Mouse (Mus musculus) neural tube, embryonic 13.5 days (tissue): ENCODE data around the gene Tbp. TPM values are rescaled to one million over a fixed set of nuclear protein-coding genes. Genes with fewer than 3 reads are reported as not detected.

ENCODE experiments used
- ATAC-seq: fragments of 200-750 bp; cut with Nextera tagmentation; 2 replicates; pipeline ENCODE4 v1.8.0; 2017; ENCODE audit warnings: low read depth, mild to moderate bottlenecking, moderate TSS enrichment, moderate library complexity
- H3K27ac ChIP-seq: fragments of 300-500 bp; sonication (generic); replicated peaks from 2 replicates; pipeline ENCODE4 v1.5.1; 2015; ENCODE audit warnings: moderate library complexity, mild to moderate bottlenecking, inconsistent platforms
- H3K27me3 ChIP-seq: fragments of 300-500 bp; sonication (generic); 2 replicates; pipeline ENCODE4 v1.6.1; 2015; ENCODE audit warnings: mild to moderate bottlenecking, inconsistent platforms
- H3K36me3 ChIP-seq: fragments of 300-500 bp; sonication (generic); 2 replicates; pipeline ENCODE4 v1.6.1; 2015; ENCODE audit warnings: mild to moderate bottlenecking, inconsistent platforms
- H3K4me1 ChIP-seq: fragments of 300-500 bp; sonication (generic); replicated peaks from 2 replicates; pipeline ENCODE4 v1.6.1; 2015; ENCODE audit warnings: inconsistent platforms
- H3K4me2 ChIP-seq: fragments of 300-500 bp; sonication (generic); 2 replicates; pipeline ENCODE4 v1.6.1; 2015; ENCODE audit warnings: inconsistent platforms, mild to moderate bottlenecking, moderate library complexity
- H3K4me3 ChIP-seq: fragments of 300-500 bp; sonication (generic); 2 replicates; pipeline ENCODE4 v1.5.1; 2015; ENCODE audit warnings: mild to moderate bottlenecking, inconsistent platforms
- H3K9ac ChIP-seq: fragments of 300-500 bp; sonication (generic); 2 replicates; pipeline ENCODE4 v1.6.1; 2015; ENCODE audit warnings: moderate library complexity, mild to moderate bottlenecking, inconsistent platforms
- H3K9me3 ChIP-seq: fragments of 300-500 bp; sonication (generic); 2 replicates; pipeline ENCODE4 v1.6.1; 2016; ENCODE audit warnings: inconsistent platforms
- WGBS: fragments of 180-500 bp; shearing (Covaris S2); methylation state at CpG from one replicate; pipeline ENCODE4 v1.1.7; 2015; 5-methylcytosine and 5-hydroxymethylcytosine counted together
- polyA plus RNA-seq: library from polyadenylated mRNA; unstranded; fragments of >200 nt; fragmentation: Nextera tagmentation; extraction: Ambion mirVana; gene quantifications from 2 replicates; pipeline ENCODE4 v1.2.1, GENCODE M21; 2015

The Tbp gene
- 51.4 and 63.3 TPM in 2 replicates for polyA plus RNA-seq

DNA sequence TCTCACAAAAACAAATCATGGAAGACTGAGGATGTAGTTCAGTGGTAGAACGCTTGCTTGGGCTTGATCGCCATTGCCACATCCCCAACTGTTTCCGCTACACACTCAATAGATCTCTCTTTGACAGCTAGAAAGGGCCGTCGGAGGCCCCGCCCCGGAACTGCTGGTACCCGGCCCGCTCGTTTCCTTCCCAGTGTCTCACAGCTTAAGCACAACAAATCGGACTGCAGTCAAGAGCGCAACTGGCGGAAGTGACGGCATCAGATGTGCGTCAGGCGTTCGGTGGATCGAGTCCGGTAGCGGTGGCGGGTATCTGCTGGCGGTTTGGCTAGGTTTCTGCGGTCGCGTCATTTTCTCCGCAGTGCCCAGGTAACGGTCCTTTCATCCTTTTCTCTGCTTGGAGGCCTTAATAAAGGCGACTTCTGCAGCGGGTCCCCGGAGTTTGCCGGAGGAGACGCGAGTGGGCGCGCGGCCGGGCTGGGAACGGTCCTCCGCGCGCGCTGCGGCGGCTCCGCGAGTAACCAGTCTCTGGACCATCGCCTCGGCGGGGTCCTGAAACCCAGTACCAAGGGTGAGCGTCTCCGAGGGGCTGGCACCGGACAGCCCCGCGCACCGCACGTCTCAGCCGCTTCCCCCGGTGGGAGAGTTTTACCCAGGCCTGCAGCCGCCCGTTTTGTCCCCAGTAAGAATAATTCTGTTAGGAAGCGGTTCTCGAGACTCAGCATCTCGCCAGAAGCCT lies at the start of gene Tbp, which contains the start of gene Psmb1:
Gene Tbp (plus strand): TSS at position 233 of the 739 bp plus-strand sequence.
Gene Psmb1 (minus strand): TSS at position 96 of the 739 bp plus-strand sequence.
- ATAC-seq: peak; percentile 95
- peaks cover 46% of the 10 kb centered on the region for H3K4me1 ChIP-seq
- peak within 1 kb of the TSS; percentile 93 for H3K9ac ChIP-seq
- H3K4me2 ChIP-seq: peak within 1 kb of the TSS; percentile 97
- H3K27ac ChIP-seq: peak within 1 kb of the TSS; percentile 94
- H3K4me3 ChIP-seq: peak within 1 kb of the TSS; percentile 96
- WGBS: under 1% methylated on average over 58 of the region's 63 CpGs
- peaks cover 23% of the 10 kb centered on the region for H3K36me3 ChIP-seq
- H3K27me3 ChIP-seq: no peaks in the 10 kb centered on the region
- H3K9me3 ChIP-seq: no peaks in the 10 kb centered on the region

- Histone ChIP-seq H3K36me3 (no peaks in the 10 kb centered on the region), H3K4me1 (no peaks in the 10 kb centered on the region), H3K4me3 (no peak overlapping the region), H3K4me2 (no peak overlapping the region), H3K9ac (no peak overlapping the region), H3K27ac (no peak overlapping the region), H3K9me3 (no peaks in the 10 kb centered on the region), H3K27me3 (no peaks in the 10 kb centered on the region)
- WGBS: 78% methylated on average over 4 of the region's 4 CpGs
- ATAC-seq: no peak
These were observed 44.5 kb upstream of the Tbp start for GRCm38 (mm10) chr17:15455203-15455602.

DNA sequence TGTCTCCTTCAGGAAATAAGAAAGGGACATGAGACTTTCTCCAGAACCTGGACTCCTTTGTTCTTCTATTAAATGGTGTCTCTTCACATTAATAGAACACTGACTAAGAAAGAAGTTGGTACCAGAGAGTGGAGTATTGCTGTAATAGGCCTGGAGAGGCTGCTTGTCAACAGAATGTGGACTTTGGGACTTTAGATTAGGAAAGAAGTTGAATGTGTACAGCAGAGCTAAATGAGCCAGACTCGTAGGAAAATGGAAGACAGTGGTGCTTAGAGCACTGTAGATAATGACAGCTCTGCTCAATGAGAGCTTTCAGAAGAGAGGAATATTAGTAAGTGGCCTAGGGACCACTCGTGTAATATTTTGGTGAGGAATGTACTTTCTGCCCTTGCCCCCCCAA lies 43.1 kb upstream of the Tbp start:
- no peaks in the 10 kb centered on the region for H3K4me1 ChIP-seq
- H3K27me3 ChIP-seq: no peaks in the 10 kb centered on the region
- H3K9ac ChIP-seq: no peak overlapping the region
- peaks cover 3% of the 10 kb centered on the region; the same call in 1 of the 2 replicates for H3K36me3 ChIP-seq
- no peaks in the 10 kb centered on the region for H3K9me3 ChIP-seq
- no peak overlapping the region for H3K4me2 ChIP-seq
- no peak overlapping the region for H3K27ac ChIP-seq
- no peak for ATAC-seq
- H3K4me3 ChIP-seq: no peak overlapping the region
- 92% methylated on average over 2 of the region's 2 CpGs for WGBS

DNA sequence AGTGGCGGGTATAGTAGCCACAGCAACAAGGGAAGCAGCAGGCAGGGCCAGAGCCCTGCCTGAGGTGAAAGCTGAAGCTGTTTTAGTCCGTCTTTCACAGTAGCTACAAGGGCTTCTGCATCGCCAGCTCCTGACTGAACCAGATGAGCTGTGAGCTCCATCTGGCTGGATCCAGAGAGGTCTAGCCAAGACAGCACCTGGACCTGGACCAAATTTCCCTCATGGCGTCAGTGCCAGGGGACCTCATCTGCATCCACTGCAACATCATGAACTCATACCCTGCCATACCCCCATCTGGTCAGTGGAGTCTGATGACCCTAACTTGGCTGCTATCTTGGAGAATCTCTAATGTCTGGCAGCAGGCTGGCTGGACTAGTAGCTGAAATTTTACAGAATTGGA lies 39.9 kb upstream of the Tbp start:
- Histone ChIP-seq H3K9ac (no peak overlapping the region), H3K36me3 (peaks cover 9% of the 10 kb centered on the region; the same call in 1 of the 2 replicates), H3K4me3 (no peak overlapping the region), H3K27me3 (no peaks in the 10 kb centered on the region), H3K4me1 (no peaks in the 10 kb centered on the region), H3K27ac (no peak overlapping the region), H3K4me2 (no peak overlapping the region), H3K9me3 (no peaks in the 10 kb centered on the region)
- WGBS: 93% methylated on average over 4 of the region's 4 CpGs
- peak; percentile 27; the same call in 1 of the 2 replicates for ATAC-seq

- Histone ChIP-seq H3K4me2 (no peak overlapping the region), H3K27ac (no peak overlapping the region), H3K27me3 (no peaks in the 10 kb centered on the region), H3K9ac (no peak overlapping the region), H3K4me3 (no peak overlapping the region), H3K36me3 (peaks cover 13% of the 10 kb centered on the region; the same call in 1 of the 2 replicates), H3K4me1 (no peaks in the 10 kb centered on the region), H3K9me3 (no peaks in the 10 kb centered on the region)
- ATAC-seq: no peak
- 91% methylated on average over 6 of the region's 6 CpGs for WGBS
These were observed 37.7 kb upstream of the Tbp start for GRCm38 (mm10) chr17:15461921-15462495.

DNA sequence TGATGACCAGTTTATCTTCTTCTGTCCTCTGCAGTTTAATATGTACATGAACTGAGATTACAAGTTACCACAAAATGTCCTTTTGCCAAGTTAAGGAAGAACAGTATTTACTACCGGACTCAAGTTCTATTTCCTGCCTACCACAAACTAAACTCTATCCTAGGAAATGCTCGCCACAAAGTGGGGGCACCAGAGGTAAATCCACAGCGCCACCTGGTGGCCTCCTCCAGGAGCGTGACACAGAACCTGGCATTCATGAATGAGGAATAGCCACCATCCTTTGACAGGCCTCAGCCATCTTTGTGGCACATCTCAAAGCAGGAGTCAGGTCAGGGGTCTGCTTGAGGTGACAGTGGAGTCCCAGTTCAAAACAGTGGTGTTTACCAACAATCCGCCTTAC lies 32.0 kb upstream of the Tbp start:
- H3K27ac ChIP-seq: no peak overlapping the region
- H3K9ac ChIP-seq: no peak overlapping the region
- peak; percentile 52; the same call in 1 of the 2 replicates for ATAC-seq
- H3K36me3 ChIP-seq: peaks cover 37% of the 10 kb centered on the region
- H3K9me3 ChIP-seq: no peaks in the 10 kb centered on the region
- H3K27me3 ChIP-seq: no peaks in the 10 kb centered on the region
- no peak overlapping the region for H3K4me2 ChIP-seq
- 29% methylated on average over 5 of the region's 5 CpGs for WGBS
- H3K4me1 ChIP-seq: no peaks in the 10 kb centered on the region
- no peak overlapping the region for H3K4me3 ChIP-seq

DNA sequence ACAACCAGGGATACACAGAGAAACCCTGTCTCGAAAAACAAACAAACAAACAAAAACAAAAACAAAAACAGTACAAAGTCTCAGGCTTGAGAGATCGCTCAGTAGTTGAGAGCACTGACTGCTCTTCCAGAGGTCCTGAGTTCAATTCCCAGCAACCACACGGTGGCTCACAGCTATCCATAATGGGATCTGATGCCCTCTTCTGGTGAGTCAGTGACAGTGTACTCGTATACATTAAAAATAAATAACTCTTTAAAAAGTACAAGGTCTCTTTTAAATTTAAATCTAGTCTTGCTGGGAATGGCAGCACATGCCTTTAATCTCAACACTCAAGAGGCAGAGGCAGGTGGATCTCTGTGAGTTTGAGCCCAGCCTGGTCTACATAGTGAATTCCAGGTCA lies 27.0 kb upstream of the Tbp start:
- Histone ChIP-seq H3K27ac (no peak overlapping the region), H3K4me1 (no peaks in the 10 kb centered on the region), H3K9ac (no peak overlapping the region), H3K27me3 (no peaks in the 10 kb centered on the region), H3K9me3 (no peaks in the 10 kb centered on the region), H3K36me3 (peaks cover 81% of the 10 kb centered on the region), H3K4me2 (no peak overlapping the region), H3K4me3 (no peak overlapping the region)
- no peak for ATAC-seq
- WGBS: 88% methylated on average over 4 of the region's 4 CpGs

GRCm38 (mm10) chr17:15490542-15490941 lies 9.1 kb upstream of the Tbp start:
- Histone ChIP-seq H3K4me1 (peaks cover 10% of the 10 kb centered on the region), H3K27me3 (no peaks in the 10 kb centered on the region), H3K9me3 (no peaks in the 10 kb centered on the region), H3K36me3 (peaks cover 64% of the 10 kb centered on the region), H3K27ac (no peak overlapping the region), H3K4me2 (no peak overlapping the region), H3K9ac (no peak overlapping the region), H3K4me3 (no peak overlapping the region)
- 95% methylated on average over 7 of the region's 7 CpGs for WGBS
- ATAC-seq: no peak

DNA sequence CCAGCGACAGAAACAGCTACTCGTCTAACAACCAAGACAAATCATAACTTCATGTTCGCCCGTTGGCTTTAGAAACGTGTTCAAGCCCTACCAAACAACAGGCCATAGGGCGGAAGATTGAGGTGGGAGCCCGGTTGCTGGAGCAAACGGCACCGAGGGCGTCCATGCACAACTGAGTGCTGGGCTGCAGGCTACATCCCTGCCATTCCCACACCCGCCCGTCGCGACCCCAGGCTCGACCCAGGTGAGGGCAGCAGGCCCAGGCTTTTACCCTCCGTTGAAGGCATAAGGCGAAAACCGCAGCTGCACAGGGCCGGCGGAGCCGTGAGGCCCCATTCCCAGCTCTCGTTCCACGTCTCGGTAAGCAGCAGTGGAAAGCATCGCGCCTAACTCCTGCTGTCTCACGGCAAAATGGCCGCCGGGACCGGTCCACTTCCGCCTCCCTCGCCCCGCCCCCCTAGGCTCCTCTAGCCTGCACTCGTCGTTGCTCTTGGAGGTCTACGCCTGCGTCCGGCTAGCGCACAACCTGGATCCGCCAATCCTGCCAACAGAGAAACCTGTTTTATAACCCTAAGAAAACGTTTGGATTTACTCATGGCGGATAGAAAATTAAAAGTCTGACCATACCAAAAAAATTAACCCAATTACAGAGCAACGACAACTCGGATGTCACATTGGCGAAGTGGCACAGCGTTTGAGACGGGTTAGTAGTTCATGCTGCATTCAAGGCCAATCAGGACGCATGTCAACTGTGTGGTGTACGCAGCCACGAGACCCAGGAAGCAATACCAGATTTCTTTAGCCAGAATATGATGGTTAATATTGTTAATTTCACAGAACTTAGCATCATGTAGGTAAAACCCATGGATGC lies 1.6 kb upstream of the Tbp start:
- Histone ChIP-seq H3K9ac (peak overlapping the region; percentile 89), H3K36me3 (peaks cover 24% of the 10 kb centered on the region), H3K27ac (peak overlapping the region; percentile 94), H3K27me3 (no peaks in the 10 kb centered on the region), H3K4me2 (peak overlapping the region; percentile 97), H3K4me1 (peaks cover 50% of the 10 kb centered on the region), H3K9me3 (no peaks in the 10 kb centered on the region), H3K4me3 (peak overlapping the region; percentile 96)
- WGBS: under 1% methylated on average over 50 of the region's 50 CpGs
- ATAC-seq: peak; percentile 96

DNA sequence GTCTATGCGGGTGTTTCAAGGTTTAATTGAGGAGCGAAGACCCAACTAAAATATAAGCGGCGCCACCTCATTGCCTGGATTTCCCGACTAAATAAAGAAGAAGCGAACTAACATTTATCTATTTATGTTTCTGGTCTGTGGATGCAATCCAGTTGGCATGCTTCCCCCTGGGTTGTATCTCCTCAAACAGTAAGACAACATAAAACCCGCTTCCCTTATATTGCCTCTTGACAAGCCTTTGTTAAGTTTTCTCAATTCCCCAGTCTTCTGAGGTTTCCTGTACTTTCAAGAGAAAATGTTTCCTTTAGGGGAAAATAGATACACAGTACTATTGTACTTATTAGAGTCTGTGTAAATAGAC lies 955 bp upstream of the Tbp start:
- Histone ChIP-seq H3K36me3 (peaks cover 22% of the 10 kb centered on the region), H3K4me3 (peak overlapping the region; percentile 96), H3K4me1 (peaks cover 50% of the 10 kb centered on the region), H3K27ac (peak overlapping the region; percentile 94), H3K9me3 (no peaks in the 10 kb centered on the region), H3K27me3 (no peaks in the 10 kb centered on the region), H3K9ac (peak overlapping the region; percentile 89), H3K4me2 (peak overlapping the region; percentile 97)
- WGBS: 49% methylated on average over 7 of the region's 7 CpGs
- ATAC-seq: no peak

DNA sequence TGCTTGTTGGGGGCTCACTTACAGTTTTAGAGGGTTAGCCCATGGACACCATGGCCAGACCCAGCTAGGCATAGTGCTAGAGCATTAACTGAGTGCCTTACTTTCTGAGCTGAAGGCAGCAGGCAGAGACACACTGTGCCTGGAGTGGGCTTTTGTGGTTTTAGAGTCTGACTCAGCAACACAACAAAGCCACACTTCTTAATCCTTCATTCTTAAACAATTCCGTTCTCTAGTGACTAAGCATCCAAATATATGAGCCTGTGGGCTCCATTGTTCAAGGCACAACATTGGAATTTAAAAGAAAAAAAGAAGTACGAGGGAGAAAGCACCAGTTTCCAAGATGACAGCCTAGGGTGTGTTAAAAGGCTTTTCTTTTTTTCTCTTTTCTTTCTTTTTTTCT lies 11.0 kb downstream of the Tbp start:
- no peak overlapping the region for H3K27ac ChIP-seq
- no peak overlapping the region for H3K9ac ChIP-seq
- no peaks in the 10 kb centered on the region for H3K4me1 ChIP-seq
- H3K4me2 ChIP-seq: no peak overlapping the region
- H3K9me3 ChIP-seq: no peaks in the 10 kb centered on the region
- 40% methylated on average over 2 of the region's 2 CpGs for WGBS
- no peak for ATAC-seq
- H3K36me3 ChIP-seq: peaks cover 96% of the 10 kb centered on the region
- H3K4me3 ChIP-seq: no peak overlapping the region
- no peaks in the 10 kb centered on the region for H3K27me3 ChIP-seq

DNA sequence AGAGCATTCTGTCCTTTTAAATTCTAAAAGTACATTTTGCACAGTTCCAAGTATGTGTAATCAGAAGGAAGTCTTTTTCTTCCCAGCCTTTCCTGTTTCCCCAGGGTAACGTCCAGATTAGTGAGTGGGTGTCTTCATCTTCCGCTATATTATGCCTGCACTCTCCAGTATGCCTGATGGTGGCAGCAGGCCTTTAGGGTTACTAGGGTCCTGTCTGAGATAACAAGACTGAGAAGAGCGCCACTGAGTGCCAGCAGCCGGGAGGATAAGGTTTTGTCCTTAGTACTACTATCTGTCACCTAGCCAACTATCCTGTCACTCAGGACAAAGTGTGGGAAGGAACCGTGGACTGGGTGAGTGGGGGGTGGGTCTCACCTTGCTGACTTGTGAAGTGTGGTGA lies 18.1 kb downstream of the Tbp start:
- no peaks in the 10 kb centered on the region for H3K27me3 ChIP-seq
- H3K4me2 ChIP-seq: no peak overlapping the region
- H3K27ac ChIP-seq: no peak overlapping the region
- no peaks in the 10 kb centered on the region for H3K4me1 ChIP-seq
- 76% methylated on average over 5 of the region's 5 CpGs for WGBS
- H3K4me3 ChIP-seq: no peak overlapping the region
- H3K9ac ChIP-seq: no peak overlapping the region
- H3K9me3 ChIP-seq: no peaks in the 10 kb centered on the region
- peaks cover 95% of the 10 kb centered on the region for H3K36me3 ChIP-seq
- no peak for ATAC-seq
